Mouse (Mus musculus): Measurements from ENCODE around the gene Pdcl2. TPM values are rescaled to one million over a fixed set of nuclear protein-coding genes. Genes with fewer than 3 reads are reported as not detected.

Pdcl2 gene
- 0.08 TPM in 1 of 2 replicates, not detected in the other for polyA plus RNA-seq (2012; rRNA removed)

DNA sequence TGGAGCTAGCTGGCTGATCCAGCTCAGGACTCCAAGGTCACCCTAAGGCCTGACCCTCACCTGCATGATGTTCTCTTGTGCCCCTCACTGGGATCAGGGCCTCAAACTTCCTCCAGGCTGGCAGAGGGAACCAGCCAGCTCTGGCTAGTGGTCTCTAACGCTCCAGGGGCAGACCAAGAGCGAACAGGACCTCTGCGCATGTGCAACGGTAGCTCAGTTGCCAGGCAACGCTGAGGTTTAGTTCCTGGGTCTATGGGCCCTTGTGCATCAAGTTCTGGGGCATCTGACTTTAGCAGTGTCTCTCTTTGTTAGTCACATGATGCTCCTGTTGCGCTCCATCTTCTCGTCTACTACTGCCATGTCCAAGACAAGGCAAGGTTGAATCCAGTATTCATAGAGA, at the start of gene Pdcl2:
Pdcl2 (minus strand) TSS at position 204 of the 400 bp plus-strand sequence.
- Histone ChIP-seq H3K36me3 (ENCODE audit: control insufficient read depth, insufficient read depth, low read length) (no peaks in the 10 kb centered on the region), H3K27ac (ENCODE audit: insufficient read depth, low read depth, low read length) (no peak within 1 kb of the TSS), H3K4me1 (ENCODE audit: control insufficient read depth, insufficient read depth, low read length) (no peaks in the 10 kb centered on the region), H3K27me3 (replicated peaks; ENCODE audit: control insufficient read depth, insufficient read depth, low read length) (no peaks in the 10 kb centered on the region), H3K4me3 (ENCODE audit: insufficient read depth, low read depth, low read length) (no peak within 1 kb of the TSS)
- DNase-seq = no peak
- TF ChIP-seq CTCF (conservative IDR thresholded peaks at IDR 0.05; ENCODE audit: insufficient read depth, insufficient read length, low read depth, low read length) (no peak), POLR2A (IDR thresholded peaks at IDR 0.05; ENCODE audit: low read depth, low read length) (no peak)
- 92% methylated on average over 7 of the region's 7 CpGs for WGBS

DNA sequence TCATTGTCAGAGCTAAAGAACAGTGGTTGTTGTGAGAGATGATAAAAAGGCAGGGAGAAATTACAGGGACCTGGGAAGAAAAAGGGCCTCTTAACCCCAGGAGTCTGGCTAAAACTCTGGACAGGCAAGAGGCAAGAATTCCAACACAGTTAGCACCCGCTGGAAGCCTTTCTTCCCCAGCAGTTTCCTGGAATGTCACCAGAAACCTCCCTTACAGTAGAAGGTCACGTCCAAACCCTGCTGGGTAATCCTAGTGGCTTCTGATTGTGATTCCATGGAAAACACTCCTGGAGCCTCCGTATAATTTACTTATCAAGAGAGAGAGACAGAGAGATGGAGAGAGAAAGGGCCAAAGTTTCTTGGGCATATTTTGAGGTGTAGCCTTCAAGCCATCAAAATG, 48.3 kb upstream of the Pdcl2 start:
- Histone ChIP-seq H3K27me3 (replicated peaks; ENCODE audit: control insufficient read depth, insufficient read depth, low read length) (no peaks in the 10 kb centered on the region; the same call in 1 of the 2 replicates), H3K4me1 (ENCODE audit: control insufficient read depth, insufficient read depth, low read length) (no peaks in the 10 kb centered on the region), H3K4me3 (ENCODE audit: insufficient read depth, low read depth, low read length) (no peak overlapping the region), H3K27ac (ENCODE audit: insufficient read depth, low read depth, low read length) (no peak overlapping the region), H3K36me3 (ENCODE audit: control insufficient read depth, insufficient read depth, low read length) (no peaks in the 10 kb centered on the region)
- 30% methylated on average over 3 of the region's 3 CpGs for WGBS
- TF ChIP-seq CTCF (conservative IDR thresholded peaks at IDR 0.05; ENCODE audit: insufficient read depth, insufficient read length, low read depth, low read length) = no peak
- no peak for TF ChIP-seq POLR2A (IDR thresholded peaks at IDR 0.05; ENCODE audit: low read depth, low read length)
- DNase-seq = no peak

DNA sequence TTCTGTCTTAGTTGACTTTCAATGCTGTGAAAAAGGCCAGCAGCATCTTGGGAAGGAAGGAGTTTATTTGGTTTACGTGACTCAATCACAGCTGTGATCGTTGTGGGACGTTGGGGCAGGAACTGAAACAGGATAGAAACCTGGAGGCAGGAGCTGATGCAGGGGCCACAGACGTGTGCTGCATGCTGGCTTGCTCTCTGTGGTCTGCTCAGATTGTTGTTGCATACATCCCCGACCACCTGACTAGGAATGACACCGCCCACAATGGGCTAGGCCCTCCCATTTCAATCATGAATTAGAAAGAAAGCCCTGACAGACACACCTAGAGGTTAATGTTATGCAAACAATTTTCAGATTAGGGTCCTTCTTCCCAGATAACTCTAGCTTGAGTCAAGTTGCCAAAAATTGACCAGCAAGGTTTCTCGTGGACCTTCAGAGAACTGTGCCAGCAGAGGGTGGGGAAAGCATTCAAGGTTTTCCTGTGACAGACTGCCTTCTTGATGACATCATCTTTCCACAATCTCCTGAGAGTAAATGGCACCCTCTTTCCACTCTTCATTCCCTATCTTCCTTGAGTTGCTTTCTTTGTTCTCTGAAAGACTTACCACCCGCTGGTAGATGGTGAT, 38.4 kb upstream of the Pdcl2 start:
- Histone ChIP-seq H3K27me3 (replicated peaks; ENCODE audit: control insufficient read depth, insufficient read depth, low read length) (no peaks in the 10 kb centered on the region), H3K4me3 (ENCODE audit: insufficient read depth, low read depth, low read length) (no peak overlapping the region), H3K4me1 (ENCODE audit: control insufficient read depth, insufficient read depth, low read length) (no peaks in the 10 kb centered on the region), H3K27ac (ENCODE audit: insufficient read depth, low read depth, low read length) (no peak overlapping the region), H3K36me3 (ENCODE audit: control insufficient read depth, insufficient read depth, low read length) (no peaks in the 10 kb centered on the region)
- no peak for DNase-seq
- 76% methylated on average over 8 of the region's 8 CpGs for WGBS
- TF ChIP-seq POLR2A (IDR thresholded peaks at IDR 0.05; ENCODE audit: low read depth, low read length) (no peak), CTCF (conservative IDR thresholded peaks at IDR 0.05; ENCODE audit: insufficient read depth, insufficient read length, low read depth, low read length) (no peak)

DNA sequence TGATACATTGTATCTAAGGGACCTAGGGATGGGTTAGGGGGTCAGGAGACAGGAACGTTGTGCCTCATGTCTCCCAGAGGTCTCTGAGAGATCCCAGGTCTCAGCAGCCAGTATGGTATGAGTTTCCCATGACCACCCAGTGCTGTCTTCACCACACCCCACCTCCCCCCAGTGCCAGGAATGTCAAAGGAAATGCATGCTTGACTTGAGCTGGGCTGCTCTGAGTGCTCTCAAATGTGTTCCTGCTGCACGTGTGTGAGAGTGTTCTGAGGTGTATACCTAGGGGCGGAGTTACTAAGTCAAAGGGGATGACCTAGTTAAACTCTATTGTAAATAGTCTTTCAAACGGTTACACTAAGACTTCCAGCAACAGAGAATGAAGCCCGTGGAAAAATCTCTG, 34.5 kb upstream of the Pdcl2 start:
- Histone ChIP-seq H3K36me3 (ENCODE audit: control insufficient read depth, insufficient read depth, low read length) (no peaks in the 10 kb centered on the region), H3K27ac (ENCODE audit: insufficient read depth, low read depth, low read length) (no peak overlapping the region), H3K4me1 (ENCODE audit: control insufficient read depth, insufficient read depth, low read length) (no peaks in the 10 kb centered on the region), H3K4me3 (ENCODE audit: insufficient read depth, low read depth, low read length) (no peak overlapping the region), H3K27me3 (replicated peaks; ENCODE audit: control insufficient read depth, insufficient read depth, low read length) (peaks cover 2% of the 10 kb centered on the region)
- WGBS = 39% methylated on average over 5 of the region's 5 CpGs
- no peak for DNase-seq
- TF ChIP-seq POLR2A (IDR thresholded peaks at IDR 0.05; ENCODE audit: low read depth, low read length) (no peak), CTCF (conservative IDR thresholded peaks at IDR 0.05; ENCODE audit: insufficient read depth, insufficient read length, low read depth, low read length) (no peak)

DNA sequence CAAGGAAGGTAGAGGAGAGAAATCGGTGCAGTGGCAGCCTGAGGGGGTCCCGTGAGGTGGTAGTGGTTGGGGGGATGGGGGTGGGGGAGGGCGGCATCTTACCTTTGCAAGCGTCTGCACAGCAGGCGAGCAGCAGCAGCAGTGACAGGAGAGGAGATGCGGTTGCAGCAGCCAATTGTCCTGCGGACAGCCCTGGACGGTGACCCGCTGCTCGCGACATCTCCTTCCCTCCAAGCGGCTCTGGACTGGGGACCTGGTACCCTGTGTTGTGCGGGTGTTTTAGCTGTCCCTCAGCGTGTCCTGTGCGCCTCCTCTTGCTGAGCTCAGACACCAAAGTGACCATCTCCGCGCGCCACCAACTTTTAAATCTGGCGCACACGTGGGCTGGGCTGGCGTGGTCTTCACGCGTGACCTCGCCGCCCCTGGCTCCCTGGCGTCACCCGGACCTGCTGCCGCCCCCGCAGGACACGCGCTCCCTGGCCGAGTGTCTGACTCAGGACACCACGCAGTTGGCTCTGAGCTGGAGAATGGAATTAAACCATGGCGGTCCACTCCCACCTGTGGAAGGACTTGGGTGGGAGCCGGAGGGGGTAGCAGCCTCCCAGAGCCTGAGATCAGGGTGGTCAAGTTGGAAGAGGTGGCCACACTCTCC, 32.6 kb upstream of the Pdcl2 start, which contains the start of gene Nmu:
Nmu (minus strand) TSS at position 336 of the 652 bp plus-strand sequence.
- H3K27ac ChIP-seq (ENCODE audit: insufficient read depth, low read depth, low read length) = no peak within 1 kb of the TSS
- no peaks in the 10 kb centered on the region for H3K4me1 ChIP-seq (ENCODE audit: control insufficient read depth, insufficient read depth, low read length)
- peaks cover 2% of the 10 kb centered on the region for H3K27me3 ChIP-seq (replicated peaks; ENCODE audit: control insufficient read depth, insufficient read depth, low read length)
- H3K36me3 ChIP-seq (ENCODE audit: control insufficient read depth, insufficient read depth, low read length) = no peaks in the 10 kb centered on the region
- WGBS = 1% methylated on average over 35 of the region's 35 CpGs
- TF ChIP-seq CTCF (conservative IDR thresholded peaks at IDR 0.05; ENCODE audit: insufficient read depth, insufficient read length, low read depth, low read length) (no peak), POLR2A (IDR thresholded peaks at IDR 0.05; ENCODE audit: low read depth, low read length) (no peak)
- no peak for DNase-seq
- no peak within 1 kb of the TSS for H3K4me3 ChIP-seq (ENCODE audit: insufficient read depth, low read depth, low read length)

DNA sequence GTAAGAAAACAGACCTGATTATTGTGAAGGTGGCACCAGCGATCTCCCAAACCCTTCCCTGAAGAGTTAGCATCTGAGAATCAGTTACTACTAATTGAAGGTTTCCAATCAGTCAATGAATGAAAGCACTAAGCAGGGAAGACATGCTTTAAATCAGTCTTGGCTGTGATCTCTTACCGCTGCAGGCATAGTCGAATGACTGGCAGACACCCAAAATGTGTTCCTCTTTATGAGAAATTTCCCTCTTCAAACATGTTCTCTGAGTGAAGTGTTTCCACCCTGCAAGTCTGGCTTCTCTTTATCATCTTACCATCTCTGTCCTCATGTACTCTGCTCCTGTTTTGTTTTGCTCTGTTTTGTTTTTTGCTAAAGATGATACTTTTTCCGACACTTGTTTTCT, 29.8 kb upstream of the Pdcl2 start:
- no peak for TF ChIP-seq POLR2A (IDR thresholded peaks at IDR 0.05; ENCODE audit: low read depth, low read length)
- no peak for TF ChIP-seq CTCF (conservative IDR thresholded peaks at IDR 0.05; ENCODE audit: insufficient read depth, insufficient read length, low read depth, low read length)

DNA sequence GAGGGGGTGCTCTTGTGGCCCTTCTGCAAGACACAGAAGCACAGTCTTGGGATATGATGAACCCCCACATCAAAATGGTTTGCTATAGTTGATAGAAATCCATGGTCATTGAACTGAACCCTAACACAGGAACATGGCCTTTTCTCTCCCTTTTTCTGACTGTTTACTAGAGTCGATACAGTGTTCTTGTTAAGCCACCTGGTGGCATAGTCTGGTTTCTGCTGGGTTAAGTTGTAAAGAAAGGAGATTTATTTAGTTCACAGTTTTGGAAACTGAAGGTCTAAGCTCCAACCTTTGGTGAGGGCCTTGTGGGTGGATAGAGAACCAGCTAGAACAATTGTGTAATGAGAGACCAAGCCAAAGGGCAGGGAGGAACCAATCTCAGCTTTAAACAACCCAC, 29.1 kb upstream of the Pdcl2 start:
- H3K27me3 ChIP-seq (replicated peaks; ENCODE audit: control insufficient read depth, insufficient read depth, low read length) = peaks cover 2% of the 10 kb centered on the region
- no peak overlapping the region for H3K4me3 ChIP-seq (ENCODE audit: insufficient read depth, low read depth, low read length)
- H3K4me1 ChIP-seq (ENCODE audit: control insufficient read depth, insufficient read depth, low read length) = no peaks in the 10 kb centered on the region
- H3K36me3 ChIP-seq (ENCODE audit: control insufficient read depth, insufficient read depth, low read length) = no peaks in the 10 kb centered on the region
- WGBS = 65% methylated on average over 1 of the region's 1 CpGs
- H3K27ac ChIP-seq (ENCODE audit: insufficient read depth, low read depth, low read length) = no peak overlapping the region
- TF ChIP-seq POLR2A (IDR thresholded peaks at IDR 0.05; ENCODE audit: low read depth, low read length) = no peak
- no peak for TF ChIP-seq CTCF (conservative IDR thresholded peaks at IDR 0.05; ENCODE audit: insufficient read depth, insufficient read length, low read depth, low read length)
- no peak for DNase-seq

More for the DNA sequence above, 29.8 kb upstream of the Pdcl2 start:
- H3K4me3 ChIP-seq (ENCODE audit: insufficient read depth, low read depth, low read length) = no peak overlapping the region
- H3K27me3 ChIP-seq (replicated peaks; ENCODE audit: control insufficient read depth, insufficient read depth, low read length) = peaks cover 2% of the 10 kb centered on the region
- no peaks in the 10 kb centered on the region for H3K36me3 ChIP-seq (ENCODE audit: control insufficient read depth, insufficient read depth, low read length)
- no peak overlapping the region for H3K27ac ChIP-seq (ENCODE audit: insufficient read depth, low read depth, low read length)
- WGBS = 87% methylated on average over 4 of the region's 4 CpGs
- no peaks in the 10 kb centered on the region for H3K4me1 ChIP-seq (ENCODE audit: control insufficient read depth, insufficient read depth, low read length)
- no peak for DNase-seq

Data from kidney, adult 2 months (tissue).